8 mouse cellular contexts compared by ENCODE assay signal in genomic region chr17:17567071-17567470, GRCm38 (mm10). TPM values are rescaled to one million over a fixed set of nuclear protein-coding genes. Genes with fewer than 3 reads are reported as not detected.
A peak's percentile ranks its signal among the peaks of the same experiment; 100 is the strongest.
DNase-seq lines count a peak whose midpoint lies in the region; ATAC-seq and TF ChIP-seq lines count a peak whose summit lies in the region.

No protein-coding gene starts in this region.

- H3K4me1 ChIP-seq in midbrain, embryonic 12.5 days, result no peaks in the 10 kb centered on the region
- no peaks in the 10 kb centered on the region for H3K4me1 ChIP-seq in midbrain, embryonic 10.5 days

- DNase-seq in gastrocnemius, adult 2 months, result no peak
- DNase-seq in gastrocnemius, postnatal 25 days, result no peak
- no peak for DNase-seq in midbrain, embryonic 10.5 days (ENCODE audit: low spot score)
- DNase-seq in embryo, embryonic 10.5 days (ENCODE audit: low spot score), result peak; percentile 82
- peak; percentile 83 for DNase-seq in lung, postnatal 36 days
- DNase-seq in right cerebral cortex, postnatal 36 days (ENCODE audit: low spot score in 2 of 2), result no peak

- no peak overlapping the region for H3K9ac ChIP-seq in midbrain, embryonic 12.5 days (replicated peaks)

- H3K4me2 ChIP-seq in midbrain, embryonic 12.5 days (replicated peaks), result no peak overlapping the region

- H3K27ac ChIP-seq in gastrocnemius, adult 2 months, result no peak overlapping the region
- H3K27ac ChIP-seq in midbrain, embryonic 12.5 days (replicated peaks), result no peak overlapping the region
- H3K27ac ChIP-seq in midbrain, embryonic 10.5 days (replicated peaks), result no peak overlapping the region

- TF ChIP-seq CTCF in gastrocnemius, adult 2 months (IDR thresholded peaks at IDR 0.05), result peak; percentile 66

- ATAC-seq in midbrain, embryonic 12.5 days (ENCODE audit: low FRiP score, low read depth), result peak; percentile 30; the same call in 1 of the 2 replicates
- no peak for ATAC-seq in monocyte, adult 5-6 weeks (replicated peaks; ENCODE audit: insufficient number of reproducible peaks, low FRiP score, low TSS enrichment, poor library complexity, severe bottlenecking)

- no peaks in the 10 kb centered on the region for H3K27me3 ChIP-seq in midbrain, embryonic 12.5 days
- H3K27me3 ChIP-seq in midbrain, embryonic 10.5 days (ENCODE audit: low read depth, poor library complexity, severe bottlenecking), result no peaks in the 10 kb centered on the region

- H3K36me3 ChIP-seq in midbrain, embryonic 12.5 days, result peaks cover 21% of the 10 kb centered on the region
- peaks cover 30% of the 10 kb centered on the region for H3K36me3 ChIP-seq in midbrain, embryonic 10.5 days

- H3K9me3 ChIP-seq in midbrain, embryonic 12.5 days, result no peaks in the 10 kb centered on the region
- H3K9me3 ChIP-seq in midbrain, embryonic 10.5 days (replicated peaks), result no peaks in the 10 kb centered on the region

- WGBS in midbrain, embryonic 12.5 days, result 53% methylated on average over 3 of the region's 3 CpGs
- 57% methylated on average over 3 of the region's 3 CpGs for WGBS in midbrain, embryonic 10.5 days

- no peak overlapping the region for H3K4me3 ChIP-seq in gastrocnemius, adult 2 months
- H3K4me3 ChIP-seq in midbrain, embryonic 12.5 days, result no peak overlapping the region
- H3K4me3 ChIP-seq in midbrain, embryonic 10.5 days, result no peak overlapping the region

- intact Hi-C loops in gastrocnemius, adult 2 months (cut with DNase I), result loop anchor here (10.0 kb wide), 1 partner anchor 172 kb away; no protein-coding TSS in a partner anchor

RNA-seq across cellular contexts. Expression of gene Lnpep, which starts 57.8 kb away (rescaled TPM):
- 10 to 100 TPM; 65.3 to 77.3 TPM for total RNA-seq in gastrocnemius, adult 2 months (2021)
- 10 to 100 TPM; 68.2 to 68.4 TPM for total RNA-seq in gastrocnemius, postnatal 25 days (2021)
- 10.0 and 10.7 TPM in 2 replicates for polyA plus RNA-seq in midbrain, embryonic 12.5 days (2016; fragmentation: Nextera tagmentation; extraction: Ambion mirVana)
- 5.7 and 6.9 TPM in 2 replicates for polyA plus RNA-seq in midbrain, embryonic 10.5 days (2016; fragmentation: Nextera tagmentation; extraction: Ambion mirVana)
- 106 to 173 TPM (median 120 TPM) in 3 replicates for total RNA-seq in monocyte, adult 5-6 weeks (2017)

Comparison
In these comparisons a context has a peak if more than half of its experiments do, and no peak if none do; other contexts are left out.
1. DNase-seq: peak in embryo, embryonic 10.5 days (single experiment) and lung, postnatal 36 days (single experiment); none in gastrocnemius, adult 2 months (single experiment), gastrocnemius, postnatal 25 days (single experiment), midbrain, embryonic 10.5 days (single experiment) and right cerebral cortex, postnatal 36 days (0 of 2).